Comparison of ENCODE assay signal across 19 mouse cellular contexts in genomic region chr10:59133478-59134009, GRCm38 (mm10).
A peak's percentile ranks its signal among the peaks of the same experiment; 100 is the strongest.
DNase-seq lines count a peak whose midpoint lies in the region; ATAC-seq and TF ChIP-seq lines count a peak whose summit lies in the region.
"Had no signal": no experiment of that assay in that cellular context is flagged by ENCODE, and none has a peak within 500 bp of the region (broad histone marks: within the 10 kb centered on the region; RNA-seq: fewer than 3 reads in every experiment).

No protein-coding gene starts in this region.

- intact Hi-C loops in heart, adult 2 months (cut with DNase I): no loop called here

- no peak overlapping the region for H3K4me3 ChIP-seq in heart, adult 2 months
- no peak overlapping the region for H3K4me3 ChIP-seq in heart, embryonic 15.5 days
- no peak overlapping the region for H3K4me3 ChIP-seq in midbrain, embryonic 15.5 days
- no peak overlapping the region for H3K4me3 ChIP-seq in midbrain, embryonic 16.5 days (ENCODE audit: low read depth, low read length)
- no peak overlapping the region for H3K4me3 ChIP-seq in forebrain, postnatal 0 days (ENCODE audit: low read depth, low read length)
- H3K4me3 ChIP-seq: hindbrain, embryonic 13.5 days; midbrain, embryonic 10.5 days had no signal

- no peaks in the 10 kb centered on the region for H3K79me2 ChIP-seq in heart, adult 2 months (replicated peaks; ENCODE audit: control insufficient read depth, insufficient read depth, low read length)

- TF ChIP-seq EP300 in heart, adult 2 months (IDR thresholded peaks at IDR 0.05; ENCODE audit: insufficient read depth, low read depth, low read length): no peak

- H3K27ac ChIP-seq in heart, adult 2 months: no peak overlapping the region
- H3K27ac ChIP-seq in heart, embryonic 15.5 days: peak overlapping the region; percentile 71
- no peak overlapping the region for H3K27ac ChIP-seq in midbrain, embryonic 15.5 days
- no peak overlapping the region for H3K27ac ChIP-seq in midbrain, embryonic 16.5 days (ENCODE audit: low read length)
- H3K27ac ChIP-seq in forebrain, postnatal 0 days (ENCODE audit: low read depth, low read length): no peak overlapping the region
- H3K27ac ChIP-seq: hindbrain, embryonic 13.5 days; macrophage; midbrain, embryonic 10.5 days had no signal

- TF ChIP-seq CTCF in heart, adult 2 months (IDR thresholded peaks at IDR 0.05): no peak
- no peak for TF ChIP-seq CTCF in forebrain, postnatal 0 days (IDR thresholded peaks at IDR 0.05; ENCODE audit: low read depth)

- no peak overlapping the region for H3K9ac ChIP-seq in heart, adult 2 months (ENCODE audit: low read depth, low read length)
- H3K9ac ChIP-seq in heart, embryonic 15.5 days: no peak overlapping the region
- H3K9ac ChIP-seq in midbrain, embryonic 15.5 days: no peak overlapping the region
- H3K9ac ChIP-seq in midbrain, embryonic 16.5 days (ENCODE audit: low read depth, low read length): no peak overlapping the region
- H3K9ac ChIP-seq in forebrain, postnatal 0 days: no peak overlapping the region
- H3K9ac ChIP-seq: hindbrain, embryonic 13.5 days had no signal

- H3K4me2 ChIP-seq in heart, embryonic 15.5 days: peak overlapping the region; percentile 20; the same call in 1 of the 2 replicates
- no peak overlapping the region for H3K4me2 ChIP-seq in midbrain, embryonic 15.5 days
- no peak overlapping the region for H3K4me2 ChIP-seq in midbrain, embryonic 16.5 days (ENCODE audit: low read length)
- H3K4me2 ChIP-seq in forebrain, postnatal 0 days (ENCODE audit: low read depth): no peak overlapping the region
- H3K4me2 ChIP-seq: hindbrain, embryonic 13.5 days had no signal

- WGBS in heart, adult 2 months: 42% methylated on average over 8 of the region's 8 CpGs
- 40% methylated on average over 8 of the region's 8 CpGs for WGBS in heart, embryonic 15.5 days
- 42% methylated on average over 8 of the region's 8 CpGs for WGBS in midbrain, embryonic 15.5 days
- 46% methylated on average over 8 of the region's 8 CpGs for WGBS in midbrain, embryonic 16.5 days
- WGBS in forebrain, postnatal 0 days: 18% methylated on average over 8 of the region's 8 CpGs

- no peaks in the 10 kb centered on the region for H3K4me1 ChIP-seq in heart, adult 2 months (ENCODE audit: control insufficient read depth, insufficient read depth, low read length)
- peaks cover 28% of the 10 kb centered on the region for H3K4me1 ChIP-seq in heart, embryonic 15.5 days (replicated peaks)
- H3K4me1 ChIP-seq in midbrain, embryonic 15.5 days: no peaks in the 10 kb centered on the region
- no peaks in the 10 kb centered on the region for H3K4me1 ChIP-seq in midbrain, embryonic 16.5 days (ENCODE audit: control insufficient read depth, insufficient read depth, low read length)
- H3K4me1 ChIP-seq in forebrain, postnatal 0 days (ENCODE audit: insufficient read depth): peaks cover 5% of the 10 kb centered on the region; the same call in 1 of the 2 replicates
- H3K4me1 ChIP-seq: midbrain, embryonic 10.5 days had no signal

- TF ChIP-seq POLR2A in heart, adult 2 months (IDR thresholded peaks at IDR 0.05; ENCODE audit: insufficient read depth, low read depth, low read length): no peak

- H3K9me3 ChIP-seq in heart, embryonic 15.5 days (replicated peaks): no peaks in the 10 kb centered on the region
- H3K9me3 ChIP-seq in midbrain, embryonic 15.5 days: no peaks in the 10 kb centered on the region
- H3K9me3 ChIP-seq in midbrain, embryonic 16.5 days (replicated peaks; ENCODE audit: control insufficient read depth, low read length, poor library complexity, severe bottlenecking): no peaks in the 10 kb centered on the region
- no peaks in the 10 kb centered on the region for H3K9me3 ChIP-seq in forebrain, postnatal 0 days (ENCODE audit: low read length)
- H3K9me3 ChIP-seq: hindbrain, embryonic 13.5 days; midbrain, embryonic 10.5 days had no signal

- ATAC-seq in heart, embryonic 15.5 days (replicated peaks; ENCODE audit: insufficient number of reproducible peaks, insufficient read depth, low FRiP score, low read depth): no peak; the same call in 1 of the 2 replicates
- 0 out of 2 replicates have a peak, but pooled peaks have one; percentile 24 for ATAC-seq in midbrain, embryonic 15.5 days (replicated peaks)
- no peak for ATAC-seq in midbrain, embryonic 16.5 days
- peak; percentile 30; the same call in 1 of the 2 replicates for ATAC-seq in forebrain, postnatal 0 days
- ATAC-seq: CD4-positive, CD25-positive, alpha-beta regulatory T cell, adult 4 months had no signal

- peak; percentile 74 for DNase-seq in heart, adult 11 months
- no peak for DNase-seq in heart, adult 2 months
- no peak for DNase-seq in heart, postnatal 4 days
- no peak for DNase-seq in forebrain, postnatal 0 days
- DNase-seq in testis, postnatal 14 days (ENCODE audit: low spot score): no peak
- DNase-seq: adrenal gland, postnatal 25 days; cerebellum, adult 11 months; cerebellum, postnatal 10 days; kidney, adult 18-20 months; kidney, postnatal 4 days; thymus, adult 2 months; thymus, postnatal 4 days had no signal

- H3K27me3 ChIP-seq in heart, adult 2 months (ENCODE audit: control insufficient read depth, insufficient read depth, low read length): no peaks in the 10 kb centered on the region
- no peaks in the 10 kb centered on the region for H3K27me3 ChIP-seq in heart, embryonic 15.5 days
- H3K27me3 ChIP-seq in midbrain, embryonic 15.5 days (replicated peaks): no peaks in the 10 kb centered on the region
- no peaks in the 10 kb centered on the region for H3K27me3 ChIP-seq in midbrain, embryonic 16.5 days (ENCODE audit: control insufficient read depth, insufficient read depth, low read depth, low read length)
- H3K27me3 ChIP-seq in forebrain, postnatal 0 days (ENCODE audit: insufficient read depth, low read length): no peaks in the 10 kb centered on the region
- H3K27me3 ChIP-seq: hindbrain, embryonic 13.5 days had no signal

- H3K36me3 ChIP-seq in heart, adult 2 months (ENCODE audit: control insufficient read depth, insufficient read depth, low read length): no peaks in the 10 kb centered on the region
- no peaks in the 10 kb centered on the region for H3K36me3 ChIP-seq in heart, embryonic 15.5 days
- no peaks in the 10 kb centered on the region for H3K36me3 ChIP-seq in midbrain, embryonic 15.5 days (replicated peaks)
- peaks cover 3% of the 10 kb centered on the region; the same call in 1 of the 2 replicates for H3K36me3 ChIP-seq in midbrain, embryonic 16.5 days (ENCODE audit: control insufficient read depth, insufficient read depth, low read length)
- peaks cover 7% of the 10 kb centered on the region for H3K36me3 ChIP-seq in forebrain, postnatal 0 days (ENCODE audit: insufficient read depth)
- H3K36me3 ChIP-seq: midbrain, embryonic 10.5 days had no signal

Comparison
In these comparisons a context has a peak if more than half of its experiments do, and no peak if none do; other contexts are left out.
1. ATAC-seq: peak in midbrain, embryonic 15.5 days (single experiment) and forebrain, postnatal 0 days (single experiment); none in heart, embryonic 15.5 days (single experiment) and midbrain, embryonic 16.5 days (single experiment).